Mouse (Mus musculus) neural tube, embryonic 10.5 days (tissue): ENCODE results near the gene Actr6.

Experiments used
- DNase-seq: peaks from one replicate; pipeline ENCODE4 v3.0.0-alpha.2; 2017; ENCODE audit warnings: low spot score; ENCODE audit errors: extremely low spot score

Actr6 gene

GRCm38 (mm10) chr10:89732001-89732794, at the start of gene Actr6:
TSS of gene Actr6 (minus strand) at chr10:89732295.
- peak; percentile 94 for DNase-seq

- DNase-seq: no peak
Measured at GRCm38 (mm10) chr10:89776029-89776428, 43.9 kb upstream of the Actr6 start.

- DNase-seq: no peak
Measured at GRCm38 (mm10) chr10:89771894-89772293, 39.8 kb upstream of the Actr6 start.

GRCm38 (mm10) chr10:89769096-89769495, 37.0 kb upstream of the Actr6 start:
- DNase-seq: no peak

- no peak for DNase-seq
Measured at GRCm38 (mm10) chr10:89768352-89769020, 36.4 kb upstream of the Actr6 start.

- DNase-seq: no peak
Measured at GRCm38 (mm10) chr10:89765790-89766714, 34.0 kb upstream of the Actr6 start.

- DNase-seq: no peak
Measured at GRCm38 (mm10) chr10:89764457-89765121, 32.5 kb upstream of the Actr6 start.

- no peak for DNase-seq
Measured at GRCm38 (mm10) chr10:89760772-89761171, 28.7 kb upstream of the Actr6 start.

- DNase-seq: no peak
Measured at GRCm38 (mm10) chr10:89755231-89755630, 23.1 kb upstream of the Actr6 start.

GRCm38 (mm10) chr10:89751069-89751468, 19.0 kb upstream of the Actr6 start:
- DNase-seq: no peak

GRCm38 (mm10) chr10:89748619-89749018, 16.5 kb upstream of the Actr6 start:
- DNase-seq: no peak

GRCm38 (mm10) chr10:89747911-89748310, 15.8 kb upstream of the Actr6 start:
- no peak for DNase-seq

- DNase-seq: no peak
Measured at GRCm38 (mm10) chr10:89747221-89747905, 15.3 kb upstream of the Actr6 start.

GRCm38 (mm10) chr10:89746581-89746980, 14.5 kb upstream of the Actr6 start:
- no peak for DNase-seq

GRCm38 (mm10) chr10:89745666-89746020, 13.5 kb upstream of the Actr6 start:
- DNase-seq: no peak

GRCm38 (mm10) chr10:89744871-89745665, 13.0 kb upstream of the Actr6 start, which contains the start of gene Uhrf1bp1l:
TSS of gene Uhrf1bp1l (plus strand) at chr10:89744991.
- peak; percentile 91 for DNase-seq

GRCm38 (mm10) chr10:89744341-89744740, 12.2 kb upstream of the Actr6 start:
- DNase-seq: no peak

GRCm38 (mm10) chr10:89743266-89743665, 11.2 kb upstream of the Actr6 start:
- no peak for DNase-seq

- DNase-seq: no peak
Measured at GRCm38 (mm10) chr10:89740995-89741394, 8.9 kb upstream of the Actr6 start.

GRCm38 (mm10) chr10:89739703-89740102, 7.6 kb upstream of the Actr6 start:
- no peak for DNase-seq
